Mouse (Mus musculus) limb, embryonic 14.5 days (tissue): ENCODE data around the gene 4930550C14Rik. TPM values are rescaled to one million over a fixed set of nuclear protein-coding genes. Genes with fewer than 3 reads are reported as not detected.

Source experiments
- ATAC-seq: fragments of 200-750 bp; cut with Nextera tagmentation; 2 replicates; pipeline ENCODE4 v1.8.0; 2017; ENCODE audit warnings: low read depth, moderate number of reproducible peaks, moderate TSS enrichment; ENCODE audit not compliant: low FRiP score
- DNase-seq: peaks from one replicate; pipeline ENCODE4 v3.0.0-alpha.2; 2015; ENCODE audit warnings: low spot score
- H3K27ac ChIP-seq: fragments of 300-500 bp; sonication (generic); replicated peaks from 2 replicates; pipeline ENCODE4 v1.5.1; 2014; ENCODE audit warnings: low read depth, mild to moderate bottlenecking, low read length, moderate library complexity, mixed read lengths
- H3K27me3 ChIP-seq: fragments of 300-500 bp; sonication (generic); 2 replicates; pipeline ENCODE4 v1.6.1; 2014; ENCODE audit warnings: low read length, mixed read lengths; ENCODE audit not compliant: control insufficient read depth, insufficient read depth
- H3K36me3 ChIP-seq: fragments of 300-500 bp; sonication (generic); 2 replicates; pipeline ENCODE4 v1.6.1; 2014; ENCODE audit warnings: mild to moderate bottlenecking, low read length, moderate library complexity, mixed read lengths; ENCODE audit not compliant: control insufficient read depth, insufficient read depth
- H3K4me1 ChIP-seq: fragments of 300-500 bp; sonication (generic); 2 replicates; pipeline ENCODE4 v1.6.1; 2014; ENCODE audit warnings: antibody characterized with exemption, low read length, mixed read lengths; ENCODE audit not compliant: control insufficient read depth, insufficient read depth
- H3K4me2 ChIP-seq: fragments of 300-500 bp; sonication (generic); replicated peaks from 2 replicates; pipeline ENCODE4 v1.6.1; 2014; ENCODE audit warnings: low read depth, mild to moderate bottlenecking, low read length, moderate library complexity; ENCODE audit not compliant: severe bottlenecking
- H3K4me3 ChIP-seq: fragments of 300-500 bp; sonication (generic); replicated peaks from 2 replicates; pipeline ENCODE4 v1.5.1; 2014; ENCODE audit warnings: low read length
- H3K9ac ChIP-seq: fragments of 300-500 bp; sonication (generic); 2 replicates; pipeline ENCODE4 v1.6.1; 2014; ENCODE audit warnings: mild to moderate bottlenecking, low read depth, low read length, moderate library complexity; ENCODE audit not compliant: severe bottlenecking
- H3K9me3 ChIP-seq: fragments of 300-500 bp; sonication (generic); 2 replicates; pipeline ENCODE4 v1.6.1; 2016; ENCODE audit warnings: low read length; ENCODE audit not compliant: control insufficient read depth
- POLR2A ChIP-seq: fragments of 200-500 bp; IDR thresholded peaks from 2 replicates; pipeline ENCODE4 v1.8.0; 2012; ENCODE audit warnings: inconsistent platforms, mild to moderate bottlenecking, moderate library complexity, borderline replicate concordance; ENCODE audit not compliant: insufficient read depth, insufficient read length; ENCODE audit errors: extremely low read depth
- WGBS: fragments of 180-500 bp; shearing (Covaris S2); extraction: QIAGEN DNeasy Blood & Tissue Kit; methylation state at CpG from one replicate; pipeline ENCODE4 v1.1.7; 2014; 5-methylcytosine and 5-hydroxymethylcytosine counted together
- polyA plus RNA-seq, 2 experiments: library from polyadenylated mRNA; depleted of rRNA in 1 of 2; stranded (reverse) in 1 of 2; unstranded in 1 of 2; fragments of >200 nt; fragmentation: Nextera tagmentation in 1 of 2; extraction: Ambion mirVana in 1 of 2; gene quantifications; 2 replicates each; pipeline versions ENCODE4 v1.2.1 to v1.2.3; 2012 to 2014

4930550C14Rik gene
- polyA plus RNA-seq, 2 experiments, result 0.80 to 1.3 TPM

GRCm38 (mm10) chr9:53383951-53384866, 17.9 kb upstream of the 4930550C14Rik start, which contains the start of gene Kdelc2:
TSS of gene Kdelc2 (plus strand) at chr9:53384025.
- Histone ChIP-seq H3K4me3 (peak within 1 kb of the TSS; percentile 74), H3K9ac (peak within 1 kb of the TSS; percentile 97), H3K4me2 (peak within 1 kb of the TSS; percentile 77), H3K4me1 (no peaks in the 10 kb centered on the region), H3K9me3 (no peaks in the 10 kb centered on the region), H3K36me3 (no peaks in the 10 kb centered on the region), H3K27me3 (no peaks in the 10 kb centered on the region), H3K27ac (peak within 1 kb of the TSS; percentile 97)
- ATAC-seq (peak; percentile 95), DNase-seq (peak; percentile 91)
- peak; percentile 89; the same call in 1 of the 2 replicates for TF ChIP-seq POLR2A
- WGBS, result 3% methylated on average over 51 of the region's 75 CpGs

- no peak for TF ChIP-seq POLR2A
- Histone ChIP-seq H3K36me3 (no peaks in the 10 kb centered on the region), H3K4me1 (no peaks in the 10 kb centered on the region), H3K27me3 (no peaks in the 10 kb centered on the region), H3K27ac (peak overlapping the region; percentile 97), H3K4me3 (peak overlapping the region; percentile 74), H3K9me3 (no peaks in the 10 kb centered on the region), H3K9ac (peak overlapping the region; percentile 97), H3K4me2 (peak overlapping the region; percentile 77)
- peak; percentile 28; the same call in 1 of the 2 replicates for ATAC-seq
- peak; percentile 23 for DNase-seq
- WGBS, result 8% methylated on average over 8 of the region's 8 CpGs
These were observed 17.3 kb upstream of the 4930550C14Rik start for GRCm38 (mm10) chr9:53384873-53385272.

- ATAC-seq, result no peak
- H3K27ac ChIP-seq, result no peak overlapping the region
- no peak for DNase-seq
- TF ChIP-seq POLR2A, result no peak
- H3K27me3 ChIP-seq, result no peaks in the 10 kb centered on the region
- H3K9ac ChIP-seq, result no peak overlapping the region
- no peaks in the 10 kb centered on the region for H3K9me3 ChIP-seq
- 69% methylated on average over 2 of the region's 2 CpGs for WGBS
- peaks cover 4% of the 10 kb centered on the region; the same call in 1 of the 2 replicates for H3K36me3 ChIP-seq
- H3K4me2 ChIP-seq, result no peak overlapping the region
- no peak overlapping the region for H3K4me3 ChIP-seq
- no peaks in the 10 kb centered on the region for H3K4me1 ChIP-seq
These were observed 14.7 kb upstream of the 4930550C14Rik start for GRCm38 (mm10) chr9:53387431-53387830.

GRCm38 (mm10) chr9:53389109-53389508, 13.0 kb upstream of the 4930550C14Rik start:
- Histone ChIP-seq H3K27ac (no peak overlapping the region), H3K36me3 (peaks cover 8% of the 10 kb centered on the region; the same call in 1 of the 2 replicates), H3K4me3 (no peak overlapping the region), H3K4me1 (no peaks in the 10 kb centered on the region), H3K4me2 (no peak overlapping the region), H3K9me3 (no peaks in the 10 kb centered on the region), H3K27me3 (no peaks in the 10 kb centered on the region), H3K9ac (no peak overlapping the region)
- DNase-seq (no peak), ATAC-seq (no peak)
- WGBS, result 79% methylated on average over 3 of the region's 3 CpGs
- no peak for TF ChIP-seq POLR2A

- ATAC-seq (no peak), DNase-seq (no peak)
- H3K4me3 ChIP-seq, result no peak overlapping the region
- no peak overlapping the region for H3K9ac ChIP-seq
- peaks cover 8% of the 10 kb centered on the region; the same call in 1 of the 2 replicates for H3K36me3 ChIP-seq
- H3K9me3 ChIP-seq, result no peaks in the 10 kb centered on the region
- no peak overlapping the region for H3K27ac ChIP-seq
- no peaks in the 10 kb centered on the region for H3K27me3 ChIP-seq
- 93% methylated on average over 7 of the region's 7 CpGs for WGBS
- no peak overlapping the region for H3K4me2 ChIP-seq
- no peaks in the 10 kb centered on the region for H3K4me1 ChIP-seq
- no peak for TF ChIP-seq POLR2A
These were observed 12.0 kb upstream of the 4930550C14Rik start for GRCm38 (mm10) chr9:53390136-53390535.
